Mouse (Mus musculus): ENCODE data around the gene Shd.

- no peak for TF ChIP-seq CTCF (IDR thresholded peaks at IDR 0.05; ENCODE audit: insufficient read depth, low read length)
- TF ChIP-seq POLR2A (IDR thresholded peaks at IDR 0.05; ENCODE audit: borderline replicate concordance, extremely low read depth, low read depth, low read length) = no peak
Measured at GRCm38 (mm10) chr17:55986030-55986961, 16.0 kb downstream of the Shd start, which contains the start of gene Fsd1.
